Mouse (Mus musculus) small intestine, adult 2 months (tissue): ENCODE results near the gene Mrps11.

ENCODE experiments used
- CTCF ChIP-seq: fragments of 200-500 bp; IDR thresholded peaks from 2 replicates; pipeline ENCODE4 v1.5.1; 2012; ENCODE audit warnings: low read depth, mild to moderate bottlenecking, control low read depth, inconsistent platforms, low read length, moderate library complexity, mixed read lengths; ENCODE audit not compliant: insufficient replicate concordance, insufficient read length; ENCODE audit errors: extremely low read depth
- POLR2A ChIP-seq: fragments of 200-500 bp; IDR thresholded peaks from 2 replicates; pipeline ENCODE4 v1.6.1; 2012; ENCODE audit warnings: low read depth, mild to moderate bottlenecking, control low read depth, inconsistent platforms, low read length, moderate library complexity

DNA sequence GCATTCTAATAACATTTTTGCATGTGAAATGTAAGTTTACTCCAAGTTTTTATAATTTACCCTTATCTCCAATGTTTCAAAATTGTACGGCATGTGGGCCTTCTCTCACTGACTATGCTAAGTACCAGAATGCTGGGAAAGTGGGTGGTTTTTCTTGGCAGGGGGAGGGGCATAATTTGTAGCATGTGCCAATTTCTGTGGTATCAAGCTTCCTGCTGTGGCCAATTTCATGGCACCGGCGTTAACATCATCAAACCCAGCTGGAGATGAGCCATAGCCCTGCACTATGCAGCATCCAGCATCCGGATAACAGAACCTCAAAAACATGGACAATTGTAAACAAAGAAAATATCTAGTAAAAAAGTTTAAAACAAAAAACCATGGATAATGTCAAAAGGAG is 54.3 kb downstream of the Mrps11 start:
- TF ChIP-seq CTCF (no peak), POLR2A (no peak)
